Mouse (Mus musculus): ENCODE measurements around the gene Hbp1.

DNA sequence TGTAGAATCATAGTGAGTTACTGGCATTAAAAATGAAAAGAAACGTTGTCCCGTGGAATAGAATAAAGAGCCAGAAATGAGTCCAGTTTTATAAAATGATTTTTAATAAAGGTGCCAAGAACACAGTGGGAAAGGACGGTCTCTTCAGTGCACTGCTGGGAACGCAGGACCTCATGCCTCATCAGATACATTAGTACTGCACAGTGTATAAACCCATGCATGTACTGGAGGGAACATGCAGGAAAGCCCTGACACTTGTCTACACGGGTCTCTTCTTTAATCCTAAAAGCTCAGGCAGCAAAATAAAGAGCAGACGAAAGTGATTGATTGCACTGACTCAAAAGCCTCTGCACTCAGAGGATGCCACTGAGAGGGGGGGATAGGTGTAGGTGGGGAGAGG, 59.6 kb downstream of the Hbp1 start:
- no peak for TF ChIP-seq GATA1 (IDR thresholded peaks at IDR 0.05; ENCODE audit: borderline replicate concordance, low read length)
- TF ChIP-seq FLI1 (IDR thresholded peaks at IDR 0.05; ENCODE audit: low read length): no peak
